Comparison of ENCODE assay signal across 8 mouse cellular contexts in genomic region chr3:145292337-145293134, GRCm38 (mm10). TPM values are rescaled to one million over a fixed set of nuclear protein-coding genes. Genes with fewer than 3 reads are reported as not detected.
DNase-seq lines count a peak whose midpoint lies in the region; ATAC-seq and TF ChIP-seq lines count a peak whose summit lies in the region.

Col24a1 (plus strand) TSS chr3:145292472.

- 4% methylated on average over 19 of the region's 22 CpGs for WGBS in lung, postnatal 0 days
- under 1% methylated on average over 12 of the region's 22 CpGs for whole genome bisulfite sequencing in embryonic facial prominence, embryonic 14.5 days
- WGBS in hindbrain, embryonic 11.5 days, result under 1% methylated on average over 22 of the region's 22 CpGs
- 8% methylated on average over 21 of the region's 22 CpGs for WGBS in liver, embryonic 12.5 days (ENCODE audit: insufficient replicate concordance)

- DNase-seq in lung, postnatal 0 days (ENCODE audit: low spot score), result peak; percentile 29
- DNase-seq in lung, adult 18-20 months, result no peak
- DNase-seq in embryonic facial prominence, embryonic 14.5 days (ENCODE audit: low spot score), result peak; percentile 82
- peak; percentile 65 for DNase-seq in hindbrain, embryonic 11.5 days (ENCODE audit: low spot score)
- peak; percentile 66 for DNase-seq in retina, postnatal 1 day
- DNase-seq in natural killer cell, adult 2 months (ENCODE audit: low spot score in 2 of 2), result no peak
- DNase-seq in thymus, postnatal 25 days, result no peak

- no peak for TF ChIP-seq EP300 in lung, postnatal 0 days (IDR thresholded peaks at IDR 0.05)

- peak within 1 kb of the TSS; percentile 60 for H3K4me2 ChIP-seq in lung, postnatal 0 days (replicated peaks; ENCODE audit: low read depth, low read length)
- H3K4me2 ChIP-seq in embryonic facial prominence, embryonic 14.5 days (ENCODE audit: low read depth, low read length), result peak within 1 kb of the TSS; percentile 87
- peak within 1 kb of the TSS; percentile 79 for H3K4me2 ChIP-seq in hindbrain, embryonic 11.5 days (replicated peaks; ENCODE audit: low read depth, low read length)
- peak within 1 kb of the TSS; percentile 56 for H3K4me2 ChIP-seq in liver, embryonic 12.5 days

- no peaks in the 10 kb centered on the region for H3K27me3 ChIP-seq in lung, postnatal 0 days (replicated peaks; ENCODE audit: insufficient read depth, low read length)
- no peaks in the 10 kb centered on the region for H3K27me3 ChIP-seq in embryonic facial prominence, embryonic 14.5 days (replicated peaks; ENCODE audit: control insufficient read depth, insufficient read depth, low read length)
- H3K27me3 ChIP-seq in hindbrain, embryonic 11.5 days (ENCODE audit: control insufficient read depth, insufficient read depth, low read length), result no peaks in the 10 kb centered on the region
- H3K27me3 ChIP-seq in liver, embryonic 12.5 days (replicated peaks), result peaks cover 31% of the 10 kb centered on the region

- H3K4me3 ChIP-seq in lung, postnatal 0 days (ENCODE audit: low read depth, low read length), result peak within 1 kb of the TSS; percentile 32
- peak within 1 kb of the TSS; percentile 47 for H3K4me3 ChIP-seq in embryonic facial prominence, embryonic 14.5 days (ENCODE audit: low read depth, low read length)
- H3K4me3 ChIP-seq in hindbrain, embryonic 11.5 days (ENCODE audit: low read depth, low read length), result peak within 1 kb of the TSS; percentile 31
- peak within 1 kb of the TSS; percentile 33 for H3K4me3 ChIP-seq in liver, embryonic 12.5 days

- H3K9ac ChIP-seq in lung, postnatal 0 days (replicated peaks; ENCODE audit: low read depth), result 0 out of 2 replicates have a peak within 1 kb of the TSS, but pooled peaks have one; percentile 8
- peak within 1 kb of the TSS; percentile 72 for H3K9ac ChIP-seq in embryonic facial prominence, embryonic 14.5 days (ENCODE audit: low read depth, low read length)
- peak within 1 kb of the TSS; percentile 61 for H3K9ac ChIP-seq in hindbrain, embryonic 11.5 days (ENCODE audit: low read depth, low read length)
- H3K9ac ChIP-seq in liver, embryonic 12.5 days, result no peak within 1 kb of the TSS

- H3K36me3 ChIP-seq in lung, postnatal 0 days (ENCODE audit: insufficient read depth, low read length), result no peaks in the 10 kb centered on the region
- no peaks in the 10 kb centered on the region for H3K36me3 ChIP-seq in embryonic facial prominence, embryonic 14.5 days (ENCODE audit: control insufficient read depth, insufficient read depth, low read length)
- H3K36me3 ChIP-seq in hindbrain, embryonic 11.5 days (ENCODE audit: control insufficient read depth, insufficient read depth, low read length), result no peaks in the 10 kb centered on the region
- H3K36me3 ChIP-seq in liver, embryonic 12.5 days, result no peaks in the 10 kb centered on the region

- peak; percentile 62 for ATAC-seq in lung, postnatal 0 days
- peak; percentile 77 for ATAC-seq in embryonic facial prominence, embryonic 14.5 days (ENCODE audit: low read depth)
- ATAC-seq in hindbrain, embryonic 11.5 days (ENCODE audit: low FRiP score), result peak; percentile 76
- no peak; the same call in 1 of the 2 replicates for ATAC-seq in liver, embryonic 12.5 days

- no peak within 1 kb of the TSS for H3K27ac ChIP-seq in lung, postnatal 0 days (ENCODE audit: low read length)
- H3K27ac ChIP-seq in embryonic facial prominence, embryonic 14.5 days (replicated peaks; ENCODE audit: low read depth, low read length), result peak within 1 kb of the TSS; percentile 49
- no peak within 1 kb of the TSS for H3K27ac ChIP-seq in hindbrain, embryonic 11.5 days (ENCODE audit: low read depth, low read length)
- no peak within 1 kb of the TSS for H3K27ac ChIP-seq in liver, embryonic 12.5 days

- no peak for TF ChIP-seq CTCF in lung, postnatal 0 days (IDR thresholded peaks at IDR 0.05)

- H3K4me1 ChIP-seq in lung, postnatal 0 days (ENCODE audit: insufficient read depth, low read depth, low read length), result peaks cover 7% of the 10 kb centered on the region; the same call in 1 of the 2 replicates
- peaks cover 17% of the 10 kb centered on the region for H3K4me1 ChIP-seq in embryonic facial prominence, embryonic 14.5 days (ENCODE audit: control insufficient read depth, insufficient read depth, low read length)
- peaks cover 3% of the 10 kb centered on the region; the same call in 1 of the 2 replicates for H3K4me1 ChIP-seq in hindbrain, embryonic 11.5 days (replicated peaks; ENCODE audit: control insufficient read depth, insufficient read depth, low read length)
- H3K4me1 ChIP-seq in liver, embryonic 12.5 days, result no peaks in the 10 kb centered on the region

- no peaks in the 10 kb centered on the region for H3K9me3 ChIP-seq in lung, postnatal 0 days (ENCODE audit: low read length)
- H3K9me3 ChIP-seq in embryonic facial prominence, embryonic 14.5 days (ENCODE audit: control insufficient read depth, low read length), result no peaks in the 10 kb centered on the region
- no peaks in the 10 kb centered on the region for H3K9me3 ChIP-seq in hindbrain, embryonic 11.5 days (ENCODE audit: control insufficient read depth, low read length)
- no peaks in the 10 kb centered on the region for H3K9me3 ChIP-seq in liver, embryonic 12.5 days (replicated peaks)

RNA-seq across cellular contexts. Expression of gene Col24a1, which starts in this region (rescaled TPM):
- 0.54 and 1.0 TPM in 2 replicates for polyA plus RNA-seq in lung, postnatal 0 days (2015; fragmentation: Nextera tagmentation; extraction: Ambion mirVana)
- polyA plus RNA-seq in embryonic facial prominence, embryonic 14.5 days (2014; fragmentation: Nextera tagmentation; extraction: Ambion mirVana), result 12.6 and 16.3 TPM in 2 replicates
- 0.40 and 0.63 TPM in 2 replicates for polyA plus RNA-seq in hindbrain, embryonic 11.5 days (2014; fragmentation: Nextera tagmentation; extraction: Ambion mirVana)
- 0.33 and 0.44 TPM in 2 replicates for polyA plus RNA-seq in liver, embryonic 12.5 days (2016; fragmentation: Nextera tagmentation; extraction: Ambion mirVana)

Comparison
In these comparisons a context has a peak if more than half of its experiments do, and no peak if none do; other contexts are left out.
1. DNase-seq: peak in lung, postnatal 0 days (single experiment), embryonic facial prominence, embryonic 14.5 days (single experiment) and retina, postnatal 1 day (single experiment); none in lung, adult 18-20 months (0 of 2), natural killer cell, adult 2 months (0 of 2) and thymus, postnatal 25 days (single experiment).
2. Peak in DNase-seq, ATAC-seq, H3K4me3 ChIP-seq, H3K9ac ChIP-seq and H3K4me2 ChIP-seq in hindbrain, embryonic 11.5 days; RNA of the gene not detected or under 1 TPM.
3. Peak in every context shown above with its lines, with median percentiles within 50 percentile points of each other: H3K4me2 ChIP-seq and H3K4me3 ChIP-seq.